Mouse (Mus musculus) cerebellum, adult 11-12 months (tissue): Measurements from ENCODE around the gene Cd207.
"Not testable (repeated sequence)": the region's sequence is repeated elsewhere in the genome, so short reads cannot be mapped to it uniquely, and the experiment has no call there.

ENCODE experiments used
- DNase-seq: peaks from one replicate; pipeline ENCODE4 v3.0.0; 2022

The Cd207 gene

GRCm38 (mm10) chr6:83696684-83697083 lies 19.0 kb upstream of the Cd207 start:
- no peak for DNase-seq

GRCm38 (mm10) chr6:83695731-83696130 lies 18.1 kb upstream of the Cd207 start:
- no peak for DNase-seq

DNA sequence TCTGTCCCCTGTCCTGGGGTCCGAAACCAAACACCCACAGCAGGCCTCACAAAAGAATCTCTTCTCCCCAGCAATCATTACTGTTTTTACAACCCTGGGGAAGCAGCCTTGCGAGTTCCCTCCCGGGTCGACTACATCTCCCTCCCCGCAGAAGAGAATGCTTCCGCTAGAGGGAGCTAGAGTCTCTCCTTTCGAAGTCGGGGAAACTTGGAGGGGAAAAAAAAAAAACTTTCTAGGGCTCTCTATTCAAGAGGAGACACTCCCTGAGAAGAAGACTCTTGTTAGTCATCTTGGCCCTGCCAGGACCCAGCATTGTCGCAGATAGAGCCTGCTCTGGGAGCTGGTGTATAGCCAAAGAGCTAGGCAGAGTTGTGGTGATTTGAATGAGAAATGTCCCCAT lies 16.2 kb upstream of the Cd207 start:
- no peak for DNase-seq

DNA sequence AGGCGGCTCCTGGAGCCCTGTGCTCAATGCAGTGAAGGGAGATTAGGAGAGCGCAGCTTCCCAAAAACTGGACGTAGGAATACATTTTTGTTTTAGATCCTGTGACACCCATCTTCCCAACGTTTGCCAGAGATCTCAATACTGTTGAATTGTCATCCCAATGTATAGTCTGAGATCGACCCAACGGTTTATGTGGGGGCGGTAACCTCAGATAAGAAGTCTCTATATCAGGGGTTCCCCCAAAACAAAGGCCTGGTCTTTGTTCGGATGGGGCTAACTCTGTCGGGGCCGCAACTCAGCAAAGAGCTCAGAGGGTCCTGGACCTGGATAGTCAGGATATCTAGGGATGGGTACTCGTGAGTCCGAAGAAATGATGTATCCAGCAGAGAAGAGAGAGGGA lies 15.3 kb upstream of the Cd207 start:
- DNase-seq: no peak

DNA sequence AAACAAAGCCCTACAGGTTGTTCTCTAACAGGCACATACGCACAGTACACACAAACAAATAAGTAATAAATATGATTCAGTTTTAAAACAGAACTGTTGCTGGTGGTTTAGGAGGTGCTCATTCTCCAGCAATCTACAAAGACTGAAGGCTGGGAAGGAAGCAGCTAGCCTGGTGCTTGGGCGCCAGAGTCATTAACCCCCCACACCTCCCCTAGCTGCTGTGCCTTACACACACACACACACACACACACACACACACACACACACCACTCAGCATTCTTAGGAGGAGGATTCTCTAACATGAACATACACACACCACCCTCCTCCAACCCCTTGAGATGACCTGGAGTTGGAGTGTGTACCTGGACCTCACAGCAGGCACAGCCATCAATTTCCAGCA lies 13.3 kb upstream of the Cd207 start:
- DNase-seq: no peak

DNA sequence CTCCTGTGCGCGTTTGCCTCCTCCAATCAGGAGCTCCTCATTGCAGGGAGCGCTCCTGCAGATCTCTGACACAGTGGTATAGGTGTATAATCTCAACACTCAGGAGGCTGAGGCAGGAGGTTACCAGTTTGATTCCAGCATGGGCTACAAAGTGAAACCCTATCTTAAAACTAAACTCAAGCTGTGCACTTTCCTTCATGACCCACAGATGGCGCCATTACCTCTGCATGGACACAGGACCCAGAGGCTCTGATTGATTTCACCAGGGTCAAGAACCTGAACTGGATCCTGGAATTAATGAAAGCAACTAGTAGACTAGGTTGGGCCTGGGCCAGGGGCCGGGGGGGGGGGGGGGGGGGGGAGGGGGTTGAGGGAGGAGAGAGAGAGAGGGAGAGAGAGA lies 12.6 kb upstream of the Cd207 start:
- no peak for DNase-seq

DNA sequence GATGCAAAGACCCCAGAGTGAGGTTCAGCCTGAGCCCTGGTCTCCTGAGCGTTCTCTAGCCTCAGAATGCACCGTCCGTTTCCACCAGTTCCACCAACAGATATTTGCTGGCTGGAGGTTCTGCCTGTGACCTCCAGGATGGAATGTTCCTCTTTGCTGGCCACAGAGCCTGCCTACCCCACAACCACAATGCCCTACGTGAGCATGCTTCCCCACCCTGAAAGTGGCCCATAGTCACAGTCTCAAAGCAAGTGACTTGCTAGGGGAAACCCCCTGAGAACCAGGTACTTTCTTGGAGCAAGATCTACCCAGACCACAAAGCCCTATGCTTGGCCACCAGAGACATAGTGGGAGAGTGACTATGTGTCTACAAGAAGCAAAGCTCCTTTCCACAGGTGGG lies 11.7 kb upstream of the Cd207 start:
- no peak for DNase-seq

GRCm38 (mm10) chr6:83673395-83673794 lies 4.3 kb downstream of the Cd207 start:
- DNase-seq: peak; percentile 34

DNA sequence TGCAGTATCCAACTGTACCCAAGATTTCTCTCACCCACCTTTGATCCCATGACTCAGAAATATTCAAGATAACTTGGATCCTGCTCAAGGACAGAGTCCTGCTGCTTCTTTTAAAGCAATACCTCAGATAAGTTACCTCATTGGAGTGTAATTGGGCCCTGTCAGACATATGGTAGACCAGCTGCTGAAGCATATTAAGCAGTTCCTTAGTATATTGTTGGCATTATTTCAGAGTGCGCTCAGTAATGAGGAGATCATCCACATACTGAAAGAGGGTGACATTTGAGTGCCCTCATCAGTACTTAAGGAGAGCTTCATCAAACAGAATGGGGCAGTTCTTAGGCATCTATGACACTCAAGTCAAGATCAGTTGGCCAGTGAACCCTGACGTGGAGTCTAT lies 12.6 kb downstream of the Cd207 start:
- no peak for DNase-seq

DNA sequence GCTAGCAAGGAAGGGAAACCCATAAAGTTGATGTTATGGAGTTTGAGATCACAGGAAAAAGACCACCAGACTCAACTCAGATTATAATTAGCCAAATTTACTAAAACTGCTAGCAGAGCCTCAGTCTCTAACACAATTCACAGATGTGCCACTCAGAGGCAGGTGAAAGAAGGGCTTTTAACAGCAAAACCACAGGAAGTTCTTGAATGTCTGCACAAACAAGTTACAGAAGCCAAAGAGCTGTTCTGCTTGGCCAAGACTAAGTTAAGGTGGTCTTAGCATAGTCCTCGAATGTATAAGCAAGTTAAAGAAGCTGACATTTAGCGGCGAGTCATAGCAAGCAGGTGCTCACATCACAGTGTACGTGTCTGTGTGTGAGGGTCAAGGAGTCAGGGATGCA lies 16.8 kb downstream of the Cd207 start:
- no peak for DNase-seq

DNA sequence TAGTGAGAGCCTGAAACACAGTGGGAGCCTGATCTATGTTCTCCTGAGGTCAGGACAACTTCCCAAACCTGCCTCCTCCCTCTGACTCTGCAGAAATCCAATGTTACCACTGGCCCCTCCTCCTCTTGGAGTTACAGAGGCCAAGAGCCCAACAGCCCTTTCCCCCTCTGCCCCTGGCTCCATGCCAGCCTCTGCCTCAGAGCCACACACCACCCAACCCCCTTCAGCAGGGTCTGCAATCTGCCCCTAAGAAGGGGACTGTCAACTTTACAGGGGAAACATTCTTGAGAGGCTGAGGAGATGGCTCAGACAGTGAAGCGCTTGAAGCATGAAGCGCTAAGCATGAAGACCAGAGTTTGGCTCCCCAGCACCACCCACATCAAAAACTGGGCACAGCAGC lies 21.6 kb downstream of the Cd207 start, which contains the start of gene Clec4f:
Gene Clec4f, minus strand, starts transcription at position 101 of the 400 bp plus-strand sequence.
- no peak for DNase-seq

DNA sequence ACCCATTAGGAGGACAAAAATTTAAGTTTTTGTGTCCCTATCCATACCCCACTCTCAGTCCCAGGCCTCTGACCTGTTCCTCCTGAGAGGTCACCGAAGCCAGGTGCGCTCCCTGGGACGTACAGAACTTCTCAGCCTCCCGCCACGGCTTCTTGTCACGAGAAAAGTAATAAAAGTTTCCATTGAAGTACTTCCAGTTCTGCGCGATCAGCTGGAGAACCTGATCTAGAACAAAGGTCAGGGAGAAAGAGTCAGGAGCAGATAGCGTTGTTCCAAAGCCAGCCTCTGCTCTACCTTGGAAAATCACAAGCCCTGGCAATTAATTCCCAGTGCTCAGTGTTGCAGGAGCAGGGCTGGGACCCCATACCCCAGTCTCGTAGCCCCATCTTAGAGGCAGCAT lies 30.9 kb downstream of the Cd207 start:
- DNase-seq: no peak

DNA sequence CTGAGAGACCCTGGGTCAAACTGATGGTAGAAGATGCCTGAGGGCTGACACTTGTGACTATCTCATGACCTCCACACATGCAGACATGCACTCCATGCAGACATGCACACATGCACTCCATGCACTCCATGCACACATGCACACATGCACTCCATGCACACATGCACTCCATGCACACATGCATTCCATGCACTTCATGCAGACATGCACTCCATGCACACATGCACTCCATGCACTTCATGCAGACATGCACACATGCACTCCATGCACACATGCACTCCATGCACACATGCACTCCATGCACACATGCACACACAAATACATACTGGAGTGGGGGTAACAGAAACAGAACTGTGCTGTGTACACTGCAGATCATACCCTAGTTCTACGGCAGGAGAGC lies 42.3 kb downstream of the Cd207 start:
- DNase-seq: no peak

DNA sequence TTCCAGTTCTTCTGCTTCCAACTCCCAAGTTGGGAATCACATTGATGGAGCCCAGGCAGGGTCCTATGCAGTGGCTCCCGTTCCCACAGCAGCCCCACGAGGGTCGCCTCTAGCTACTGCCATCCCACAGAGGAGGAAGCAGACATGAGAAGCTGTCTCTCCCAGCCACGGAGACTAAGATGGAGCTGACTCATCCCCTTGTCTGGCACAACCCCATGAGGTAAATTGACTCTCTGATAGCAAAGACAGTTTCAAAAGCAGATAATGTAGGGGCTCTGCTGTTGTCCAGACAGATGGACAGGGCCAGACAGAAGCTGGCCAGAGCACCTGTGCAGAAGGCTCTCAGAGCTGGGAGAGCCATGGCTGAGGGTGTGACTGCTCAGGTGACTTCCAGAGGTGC lies 43.0 kb downstream of the Cd207 start:
- not testable (repeated sequence) for DNase-seq

DNA sequence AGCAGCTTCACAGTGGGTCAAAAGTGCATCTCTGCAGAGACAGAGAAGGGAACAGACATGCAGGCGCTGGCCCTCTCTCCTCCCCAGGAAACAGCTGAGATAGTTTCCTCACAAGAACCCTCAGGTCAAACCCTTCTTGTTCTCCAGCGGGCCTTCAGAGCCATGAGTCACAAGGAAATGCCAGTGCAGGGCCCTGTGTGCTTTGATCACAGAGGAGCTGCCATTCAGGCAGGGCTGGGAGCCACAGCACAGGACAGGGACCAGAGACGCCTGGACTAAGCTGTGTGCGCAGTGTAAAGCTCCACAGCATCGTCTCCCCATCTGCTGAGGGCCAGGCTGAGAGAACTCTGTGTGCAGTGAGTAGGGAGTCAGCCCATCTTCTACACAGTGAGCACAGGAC lies 43.6 kb downstream of the Cd207 start:
- not testable (repeated sequence) for DNase-seq

GRCm38 (mm10) chr6:83631815-83632214 lies 45.8 kb downstream of the Cd207 start:
- no peak for DNase-seq

GRCm38 (mm10) chr6:83626781-83627180 lies 50.9 kb downstream of the Cd207 start:
- no peak for DNase-seq
